Mouse (Mus musculus): Measurements from ENCODE around the gene Trp53bp2.

Gene Trp53bp2

GRCm38 (mm10) chr1:182500224-182500623 lies 91.3 kb downstream of the Trp53bp2 start:
- no peak for DNase-seq (ENCODE audit: low read depth, low spot score)

GRCm38 (mm10) chr1:182500843-182501242 lies 91.9 kb downstream of the Trp53bp2 start:
- no peak for DNase-seq (ENCODE audit: low read depth, low spot score)

- DNase-seq (ENCODE audit: low read depth, low spot score): no peak
Observed at GRCm38 (mm10) chr1:182501815-182502405, 92.9 kb downstream of the Trp53bp2 start.

GRCm38 (mm10) chr1:182502491-182503050 lies 93.6 kb downstream of the Trp53bp2 start:
- DNase-seq (ENCODE audit: low read depth, low spot score): no peak

- no peak for DNase-seq (ENCODE audit: low read depth, low spot score)
Observed at GRCm38 (mm10) chr1:182503206-182503900, 94.4 kb downstream of the Trp53bp2 start.

- no peak for DNase-seq (ENCODE audit: low read depth, low spot score)
Observed at GRCm38 (mm10) chr1:182504223-182504622, 95.3 kb downstream of the Trp53bp2 start.

- no peak for DNase-seq (ENCODE audit: low read depth, low spot score)
Observed at GRCm38 (mm10) chr1:182505291-182505690, 96.3 kb downstream of the Trp53bp2 start.

- no peak for DNase-seq (ENCODE audit: low read depth, low spot score)
Observed at GRCm38 (mm10) chr1:182506229-182506986, 97.4 kb downstream of the Trp53bp2 start.

- DNase-seq (ENCODE audit: low read depth, low spot score): no peak
Observed at GRCm38 (mm10) chr1:182509110-182509797, 100.3 kb downstream of the Trp53bp2 start.

- no peak for DNase-seq (ENCODE audit: low read depth, low spot score)
Observed at GRCm38 (mm10) chr1:182511073-182511472, 102.1 kb downstream of the Trp53bp2 start.

GRCm38 (mm10) chr1:182511778-182512177 lies 102.8 kb downstream of the Trp53bp2 start:
- DNase-seq (ENCODE audit: low read depth, low spot score): no peak
